Mouse (Mus musculus) CD4-positive helper T cell, adult 2 months (primary cell): ENCODE data around the gene Pml.

ENCODE experiments used
- DNase-seq: peaks from one replicate; pipeline ENCODE4 v3.0.0-alpha.2; 2012; ENCODE audit warnings: low read depth, missing footprints, low spot score

The Pml gene

GRCm38 (mm10) chr9:58202676-58203453, 46.7 kb downstream of the Pml start:
- no peak for DNase-seq

DNA sequence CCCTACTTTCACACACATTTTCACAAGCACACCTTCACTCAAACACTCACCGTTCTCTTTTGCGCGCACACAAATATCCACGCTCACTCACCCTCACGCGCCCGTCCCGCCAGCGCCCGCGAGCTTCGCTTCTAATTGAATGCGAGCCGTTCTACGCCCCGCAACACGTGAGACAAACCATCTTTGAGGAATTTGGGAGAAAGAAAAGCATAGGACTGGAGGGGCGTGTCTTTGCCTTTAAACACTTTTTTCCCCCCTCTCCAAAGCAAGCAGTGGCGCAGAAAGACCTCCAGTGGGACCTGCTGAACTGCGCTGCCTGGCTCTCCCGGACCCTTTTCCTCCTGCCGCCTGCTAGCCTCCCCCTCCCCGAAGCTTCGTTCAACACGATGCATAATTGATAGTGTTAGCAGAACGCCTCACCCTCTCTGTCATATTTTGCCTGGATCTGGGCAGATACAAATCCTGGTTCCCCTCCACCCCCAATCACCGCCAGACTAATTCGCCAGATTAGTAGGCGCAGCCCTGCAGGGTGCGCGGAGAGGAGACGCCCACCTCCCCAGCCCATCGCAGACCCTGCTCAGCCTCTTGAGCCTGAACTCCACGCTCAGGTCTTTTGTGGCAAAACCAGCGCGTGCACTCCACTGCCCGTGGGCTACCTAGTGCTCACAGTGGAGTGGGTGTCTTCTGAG, 47.6 kb downstream of the Pml start:
- no peak for DNase-seq

DNA sequence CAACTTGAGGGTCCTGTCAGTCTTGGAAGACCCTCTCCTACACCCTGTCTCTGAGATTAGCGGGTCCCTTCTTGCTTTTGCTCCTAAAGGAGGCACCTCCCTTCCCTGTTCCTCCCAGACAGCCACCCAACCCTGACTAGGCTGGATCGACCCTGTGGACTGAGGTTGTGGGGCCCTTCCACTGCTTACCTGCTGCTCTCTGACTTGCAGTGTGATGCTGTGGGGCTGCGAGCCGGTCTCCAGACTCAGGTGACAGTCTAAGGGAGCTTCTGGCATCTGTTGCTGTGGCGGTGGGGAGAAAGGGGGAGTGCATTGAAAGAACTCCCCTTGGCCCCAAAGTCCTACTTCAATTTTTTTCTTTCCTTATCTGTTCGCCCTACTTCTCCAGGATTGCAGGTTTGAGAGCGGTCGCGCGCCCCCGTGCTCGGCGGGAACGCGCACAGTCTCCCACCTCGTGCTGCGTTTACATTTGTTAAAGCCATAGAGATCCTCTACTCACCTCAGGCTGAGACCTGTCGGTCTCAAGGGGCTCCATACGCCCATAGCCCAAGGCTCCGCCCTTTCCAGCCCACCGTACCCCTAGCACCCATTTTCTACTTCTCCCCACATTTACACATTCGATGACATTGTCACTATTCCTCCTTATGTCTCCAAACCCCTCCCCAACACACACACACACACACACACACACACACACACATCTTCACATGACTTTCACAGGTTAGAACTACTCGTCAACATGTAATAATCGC, 48.3 kb downstream of the Pml start:
- DNase-seq, result no peak

- DNase-seq, result no peak
Measured at GRCm38 (mm10) chr9:58200270-58201090, 49.1 kb downstream of the Pml start.

- DNase-seq, result no peak
Measured at GRCm38 (mm10) chr9:58199381-58200269, 50.0 kb downstream of the Pml start.

DNA sequence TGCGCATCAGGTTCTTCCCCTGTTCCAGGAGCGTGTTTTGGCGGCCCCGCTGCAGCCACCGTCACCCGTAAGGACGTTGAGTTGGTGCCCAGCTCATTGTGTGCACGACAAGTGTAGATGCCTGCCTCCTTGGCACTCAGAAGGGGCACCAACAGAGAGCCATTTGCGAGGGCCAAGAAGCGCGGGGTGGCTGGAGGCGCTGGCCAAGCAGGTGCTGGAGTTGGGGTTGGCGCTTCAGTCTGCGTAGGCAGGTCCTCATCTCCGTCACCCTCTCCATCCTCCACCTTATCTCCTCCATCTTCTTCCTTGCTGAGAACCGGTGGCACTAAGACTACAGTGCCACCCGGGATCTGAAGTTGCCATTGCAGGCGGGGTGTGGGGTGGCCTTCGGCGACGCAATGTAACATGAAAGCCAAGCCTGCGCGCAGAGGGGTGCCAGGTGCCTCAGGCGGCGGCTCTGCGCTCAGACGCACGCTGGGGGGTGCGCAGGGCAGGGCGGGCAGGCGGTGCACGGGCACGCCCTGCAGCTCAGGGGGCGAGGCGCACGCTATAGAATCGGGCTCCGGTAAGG, 50.7 kb downstream of the Pml start:
- DNase-seq, result no peak

DNA sequence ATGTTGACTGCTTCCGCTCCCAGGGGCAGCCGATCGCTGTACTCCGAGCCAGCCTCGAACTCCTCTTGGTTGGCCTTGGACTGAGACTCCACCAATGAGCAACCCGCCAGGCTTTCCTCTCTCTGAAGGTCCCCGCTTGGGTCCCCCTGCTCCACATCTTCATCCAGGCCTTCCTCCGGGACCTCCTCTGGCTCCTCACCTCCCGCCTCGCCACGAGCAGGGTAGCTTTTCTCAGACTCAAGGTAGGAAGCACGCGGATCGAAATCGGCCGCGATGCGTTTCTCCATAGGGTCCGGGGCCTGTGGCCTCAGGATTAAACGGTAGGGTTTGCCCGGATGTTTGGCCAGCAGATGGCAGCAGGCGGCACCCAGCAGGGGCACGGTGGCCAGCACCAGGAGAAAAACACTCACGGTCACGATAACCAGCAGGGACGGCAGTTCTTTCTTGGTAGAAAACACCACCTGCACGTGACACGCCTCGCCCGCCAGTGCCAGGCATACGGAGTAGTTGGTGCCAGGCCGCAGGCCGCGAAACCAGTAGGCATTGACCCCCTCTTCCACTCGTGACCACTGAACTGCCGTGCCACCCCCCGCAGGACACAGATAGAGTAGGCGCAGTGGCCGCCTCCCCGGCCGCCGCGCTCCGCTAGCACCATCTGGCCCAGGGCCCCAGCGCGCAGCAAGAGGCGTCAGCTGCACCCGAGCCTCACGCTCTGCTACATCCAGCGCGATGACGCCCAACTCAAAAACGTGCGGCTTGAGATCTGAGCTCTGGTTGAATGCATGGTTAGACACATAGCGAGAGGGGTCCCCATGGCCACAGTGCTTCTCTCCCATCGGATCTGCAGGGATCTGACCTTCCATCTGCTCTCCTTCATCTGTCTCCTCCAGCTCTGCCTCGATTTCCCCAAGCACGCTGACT, 51.5 kb downstream of the Pml start:
- peak; percentile 26 for DNase-seq

GRCm38 (mm10) chr9:58196610-58197567, 52.7 kb downstream of the Pml start:
- DNase-seq, result no peak

DNA sequence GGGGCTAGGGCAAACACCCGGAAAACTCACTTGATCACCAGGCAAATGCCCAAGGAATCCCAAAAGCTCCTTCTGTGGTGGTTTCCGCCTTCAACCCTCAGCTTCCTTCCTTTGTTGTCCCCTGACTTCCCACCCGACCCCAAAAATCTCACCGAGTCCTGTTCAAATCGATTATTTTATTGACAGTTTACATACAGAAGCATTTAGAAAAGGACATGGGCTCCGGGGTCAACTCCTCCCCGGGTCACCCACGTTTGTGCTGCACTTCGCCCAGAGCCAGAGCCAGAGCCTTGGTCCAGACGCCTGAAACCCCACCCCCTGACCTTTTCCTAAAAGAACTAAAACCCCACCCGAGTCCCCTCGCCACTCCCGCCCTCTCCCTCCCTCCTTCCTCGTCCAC, 53.4 kb downstream of the Pml start:
- DNase-seq, result no peak

- DNase-seq, result no peak
Measured at GRCm38 (mm10) chr9:58195671-58196070, 53.9 kb downstream of the Pml start.

DNA sequence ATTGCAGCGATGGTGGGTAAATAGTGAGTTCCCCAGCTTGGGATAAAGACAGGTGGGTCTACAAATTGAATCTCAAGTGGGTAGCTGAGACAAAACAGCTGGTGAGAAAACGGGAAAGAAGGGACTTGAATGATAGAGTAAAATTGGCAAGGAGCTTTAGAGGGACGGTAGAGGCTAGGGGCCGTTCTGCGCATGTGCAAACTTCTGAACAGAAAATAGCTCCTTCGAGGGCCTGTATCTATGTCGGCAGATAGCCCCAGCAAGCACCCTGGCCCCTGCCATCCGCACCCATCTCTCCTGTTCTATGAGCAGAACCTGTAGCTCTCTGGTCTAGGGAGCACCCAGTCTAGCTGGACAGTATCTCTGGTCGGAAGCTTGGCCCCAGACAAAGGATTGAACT, 55.4 kb downstream of the Pml start:
- no peak for DNase-seq

DNA sequence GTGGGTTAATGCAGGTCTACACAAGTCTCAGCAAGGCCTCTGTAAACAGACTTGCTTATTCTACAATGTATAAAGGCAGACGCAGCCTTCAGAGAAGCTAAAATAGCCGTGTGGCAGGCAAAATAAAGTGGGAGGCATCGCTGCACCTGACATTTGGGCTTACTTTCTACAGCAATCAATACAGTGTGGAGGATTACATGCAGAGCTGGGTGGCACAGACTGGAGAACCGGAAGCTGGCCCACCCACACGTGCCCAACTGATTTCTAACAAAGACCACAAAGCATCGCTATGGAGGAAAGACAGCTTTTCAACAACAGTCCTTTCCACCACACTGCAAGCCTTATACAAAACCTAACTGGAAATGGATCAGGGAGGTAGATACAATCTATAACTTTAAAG, 65.1 kb downstream of the Pml start:
- no peak for DNase-seq

DNA sequence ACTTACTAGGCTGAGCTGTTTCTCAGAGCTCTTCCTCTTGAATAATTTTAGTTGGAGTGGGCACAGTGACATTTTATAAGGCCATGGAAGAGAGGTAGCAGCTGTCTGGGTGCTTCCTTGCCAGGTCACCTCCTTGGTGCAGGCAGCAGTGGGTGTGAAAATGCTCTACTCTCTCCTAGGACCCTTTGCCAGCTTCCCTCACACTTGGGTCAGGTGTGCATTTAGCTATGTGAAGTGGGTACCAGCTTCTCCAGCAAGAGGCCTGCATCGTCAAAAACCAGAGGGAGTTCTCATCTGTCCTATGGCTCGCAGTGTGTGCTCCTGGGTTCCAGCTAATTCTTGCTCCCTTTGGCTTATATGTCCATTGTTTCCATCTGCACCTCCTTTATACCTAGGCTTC, 70.2 kb downstream of the Pml start:
- DNase-seq, result no peak

DNA sequence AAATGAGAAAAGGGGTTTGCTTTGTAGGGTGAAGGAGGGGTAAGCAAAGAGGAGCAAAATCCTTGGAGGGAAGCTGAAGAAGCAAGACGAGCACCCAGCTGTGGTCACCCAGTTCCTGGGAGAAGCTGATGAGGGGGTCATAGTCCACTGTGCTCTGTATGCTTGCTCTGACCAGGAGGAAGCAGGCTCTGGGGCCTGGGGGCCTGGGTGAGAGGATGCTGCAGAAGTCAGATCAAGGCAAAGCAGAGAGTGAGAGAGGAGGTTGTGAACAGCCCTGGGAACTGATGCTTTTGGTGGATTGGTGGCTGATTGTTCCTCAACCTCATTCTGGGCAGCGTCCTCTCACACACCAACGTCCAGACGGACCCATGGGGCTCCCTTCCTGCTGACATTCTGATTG, 72.4 kb downstream of the Pml start:
- no peak for DNase-seq

DNA sequence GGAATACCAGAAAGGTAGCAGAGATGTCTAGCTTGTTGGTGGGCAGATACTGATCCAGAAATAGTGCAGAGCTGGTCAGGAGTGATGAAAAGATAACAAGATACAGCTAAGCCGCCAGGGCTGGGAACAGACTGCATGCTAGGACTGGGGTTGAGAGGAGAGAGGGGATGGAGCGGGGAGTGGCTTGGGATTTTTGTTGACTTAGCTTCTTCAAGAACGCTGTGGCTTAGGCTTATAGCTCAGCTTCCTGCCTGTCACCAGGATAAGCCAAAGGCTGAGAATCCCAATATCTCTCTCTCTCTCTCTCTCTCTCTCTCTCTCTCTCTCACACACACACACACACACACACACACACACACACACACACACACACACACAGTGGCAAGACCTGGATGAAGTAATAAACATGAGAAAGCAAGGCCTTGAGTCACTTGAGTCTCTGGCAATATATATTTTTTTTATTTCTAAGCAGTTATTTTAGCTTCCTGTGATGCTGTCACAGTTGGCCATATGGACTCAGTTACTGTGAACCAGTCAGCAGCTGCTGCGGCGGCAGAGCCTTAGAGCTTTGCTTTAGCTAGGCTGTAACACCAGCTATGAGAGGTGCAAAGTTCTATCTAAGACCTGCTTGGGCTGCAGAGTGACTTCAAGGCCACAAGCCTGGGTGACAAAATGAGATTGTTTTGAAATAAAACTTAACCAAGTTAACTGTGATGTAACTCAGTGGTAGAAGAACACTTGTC, 73.7 kb downstream of the Pml start:
- DNase-seq, result no peak

DNA sequence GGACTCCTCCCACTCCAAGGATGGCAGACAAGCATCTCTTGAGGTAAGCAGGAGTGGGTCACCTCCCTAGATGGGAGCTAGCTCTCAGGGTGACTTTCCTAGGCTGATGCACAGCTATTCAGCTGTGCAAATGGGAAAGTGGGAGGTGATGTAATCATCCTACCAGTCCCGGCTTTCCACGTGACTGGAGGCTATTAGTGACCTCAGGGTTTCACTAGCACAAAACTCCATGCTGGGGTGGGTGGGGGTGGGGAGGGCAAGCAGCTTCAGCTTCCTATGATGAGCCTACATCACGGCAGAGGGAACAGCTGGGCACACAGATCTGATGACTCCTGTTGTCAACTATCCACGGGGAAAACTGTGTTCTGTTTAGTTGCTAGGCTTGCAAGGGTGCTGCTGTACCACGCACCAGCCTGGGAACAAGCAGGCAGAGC, 74.8 kb downstream of the Pml start:
- DNase-seq, result no peak

DNA sequence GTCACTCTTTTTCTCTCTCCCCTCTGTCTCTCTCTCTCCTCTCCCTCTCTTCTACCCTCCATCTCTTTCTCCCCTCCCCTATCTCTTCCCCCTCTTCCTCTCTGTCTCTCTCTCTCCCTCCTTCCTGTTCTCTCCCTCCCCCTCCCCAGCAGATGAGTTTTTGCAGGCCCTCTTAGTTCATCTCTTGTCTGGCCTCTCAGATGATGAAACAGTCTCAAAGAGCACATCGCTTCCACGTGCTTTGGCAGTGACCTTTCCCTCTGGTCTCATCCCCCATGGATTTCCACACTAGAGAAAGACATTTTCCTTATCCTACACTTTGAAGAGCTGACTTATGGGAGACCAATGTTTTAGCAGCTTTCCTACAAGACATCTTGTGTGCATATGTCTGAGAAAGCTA, 76.7 kb downstream of the Pml start:
- no peak for DNase-seq
